Mouse (Mus musculus) limb, embryonic 11.5 days (tissue): ENCODE data around the gene Tsc1. TPM values are rescaled to one million over a fixed set of nuclear protein-coding genes. Genes with fewer than 3 reads are reported as not detected.
A peak's percentile ranks its signal among the peaks of the same experiment; 100 is the strongest.

Experiments
- ATAC-seq: fragments of 200-750 bp; cut with Nextera tagmentation; 2 replicates; pipeline ENCODE4 v1.8.0; 2017; ENCODE audit warnings: low read depth; ENCODE audit not compliant: insufficient number of reproducible peaks, low FRiP score, low TSS enrichment
- DNase-seq: peaks from one replicate; pipeline ENCODE4 v3.0.0-alpha.2; 2015; ENCODE audit warnings: low spot score
- H3K27ac ChIP-seq: fragments of 300-500 bp; sonication (generic); replicated peaks from 2 replicates; pipeline ENCODE4 v1.5.1; 2014; ENCODE audit warnings: low read depth, mild to moderate bottlenecking, low read length
- H3K27me3 ChIP-seq: fragments of 300-500 bp; sonication (generic); 2 replicates; pipeline ENCODE4 v1.6.1; 2014; ENCODE audit warnings: mild to moderate bottlenecking, low read length, mixed read lengths; ENCODE audit not compliant: control insufficient read depth, insufficient read depth
- H3K36me3 ChIP-seq: fragments of 300-500 bp; sonication (generic); 2 replicates; pipeline ENCODE4 v1.6.1; 2014; ENCODE audit warnings: mild to moderate bottlenecking, low read length, moderate library complexity, mixed read lengths; ENCODE audit not compliant: control insufficient read depth, insufficient read depth
- H3K4me1 ChIP-seq: fragments of 300-500 bp; sonication (generic); 2 replicates; pipeline ENCODE4 v1.6.1; 2014; ENCODE audit warnings: low read length, mixed read lengths; ENCODE audit not compliant: control insufficient read depth, insufficient read depth
- H3K4me2 ChIP-seq: fragments of 300-500 bp; sonication (generic); 2 replicates; pipeline ENCODE4 v1.6.1; 2014; ENCODE audit warnings: low read depth, mild to moderate bottlenecking, moderate library complexity; ENCODE audit not compliant: severe bottlenecking
- H3K4me3 ChIP-seq: fragments of 300-500 bp; sonication (generic); 2 replicates; pipeline ENCODE4 v1.5.1; 2014; ENCODE audit warnings: low read depth, low read length
- H3K9ac ChIP-seq: fragments of 300-500 bp; sonication (generic); 2 replicates; pipeline ENCODE4 v1.6.1; 2014; ENCODE audit warnings: mild to moderate bottlenecking, low read length
- H3K9me3 ChIP-seq: fragments of 300-500 bp; sonication (generic); 2 replicates; pipeline ENCODE4 v1.6.1; 2016; ENCODE audit warnings: low read length; ENCODE audit not compliant: control insufficient read depth
- WGBS: fragments of 180-500 bp; shearing (Covaris S2); extraction: QIAGEN DNeasy Blood & Tissue Kit; methylation state at CpG from one replicate; pipeline ENCODE4 v1.1.7; 2014; 5-methylcytosine and 5-hydroxymethylcytosine counted together
- polyA plus RNA-seq: library from polyadenylated mRNA; unstranded; fragments of >200 nt; fragmentation: Nextera tagmentation; extraction: Ambion mirVana; gene quantifications from 2 replicates; pipeline ENCODE4 v1.2.1, GENCODE M21; 2014

Tsc1 gene
- 23.2 and 23.6 TPM in 2 replicates for polyA plus RNA-seq

GRCm38 (mm10) chr2:28640461-28641424 is at the start of gene Tsc1:
TSS of gene Tsc1 (plus strand) at chr2:28641228.
- peak; percentile 91 for ATAC-seq
- H3K4me2 ChIP-seq = peak within 1 kb of the TSS; percentile 57
- H3K36me3 ChIP-seq = no peaks in the 10 kb centered on the region
- no peaks in the 10 kb centered on the region for H3K9me3 ChIP-seq
- H3K27ac ChIP-seq = peak within 1 kb of the TSS; percentile 85
- peak; percentile 96 for DNase-seq
- 2% methylated on average over 47 of the region's 47 CpGs for WGBS
- H3K4me1 ChIP-seq = peaks cover 7% of the 10 kb centered on the region
- peak within 1 kb of the TSS; percentile 100 for H3K4me3 ChIP-seq
- H3K27me3 ChIP-seq = no peaks in the 10 kb centered on the region
- H3K9ac ChIP-seq = peak within 1 kb of the TSS; percentile 88

DNA sequence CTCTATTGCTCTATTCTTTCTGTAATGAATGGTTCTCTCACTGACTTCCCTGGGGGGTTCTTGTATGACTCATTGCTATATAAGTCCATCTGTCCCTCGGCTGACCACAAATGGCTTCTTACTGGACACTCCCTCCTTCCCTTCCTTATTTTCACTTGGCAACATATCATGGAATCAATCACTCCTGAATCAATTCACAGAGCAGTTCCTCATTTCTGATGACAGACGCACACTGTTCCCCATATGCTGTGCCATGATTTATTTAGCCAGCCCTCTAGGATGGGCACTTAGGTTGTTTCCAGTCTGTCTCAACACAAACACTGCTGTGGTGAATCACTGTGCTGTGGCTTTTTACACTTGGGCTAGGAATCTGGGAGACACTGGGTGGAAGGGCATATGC is 49.5 kb upstream of the Tsc1 start:
- no peaks in the 10 kb centered on the region for H3K27me3 ChIP-seq
- H3K4me2 ChIP-seq = no peak overlapping the region
- 77% methylated on average over 2 of the region's 2 CpGs for WGBS
- no peaks in the 10 kb centered on the region for H3K36me3 ChIP-seq
- no peak for ATAC-seq
- no peaks in the 10 kb centered on the region for H3K4me1 ChIP-seq
- H3K27ac ChIP-seq = no peak overlapping the region
- H3K9me3 ChIP-seq = no peaks in the 10 kb centered on the region
- no peak overlapping the region for H3K4me3 ChIP-seq
- no peak for DNase-seq
- H3K9ac ChIP-seq = no peak overlapping the region

- 8% methylated on average over 15 of the region's 15 CpGs for WGBS
Observed at GRCm38 (mm10) chr2:28592809-28593208, 48.2 kb upstream of the Tsc1 start.

DNA sequence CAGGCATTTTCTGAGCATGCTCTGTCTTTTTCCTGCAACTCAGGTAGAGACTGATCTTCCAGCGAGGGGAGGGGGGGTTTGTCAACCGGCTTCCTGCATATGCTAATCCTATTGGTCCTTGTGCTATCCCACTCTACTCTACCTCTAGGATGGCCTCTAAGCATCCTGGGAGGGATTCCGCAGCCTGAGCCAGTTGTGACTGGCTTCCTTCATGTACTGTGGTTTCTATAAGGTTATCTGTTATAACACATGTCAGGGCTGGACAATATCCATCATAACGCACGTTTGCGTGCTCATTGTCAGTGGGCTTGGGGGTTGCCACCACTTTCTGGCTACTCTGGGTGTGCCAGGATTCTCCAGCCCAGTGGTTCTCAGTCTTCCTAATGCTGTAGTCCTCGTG is 45.0 kb upstream of the Tsc1 start:
- no peak for ATAC-seq
- no peaks in the 10 kb centered on the region for H3K27me3 ChIP-seq
- 86% methylated on average over 7 of the region's 7 CpGs for WGBS
- no peak overlapping the region for H3K9ac ChIP-seq
- no peaks in the 10 kb centered on the region for H3K4me1 ChIP-seq
- H3K36me3 ChIP-seq = no peaks in the 10 kb centered on the region
- no peaks in the 10 kb centered on the region for H3K9me3 ChIP-seq
- DNase-seq = no peak
- no peak overlapping the region for H3K27ac ChIP-seq
- H3K4me2 ChIP-seq = no peak overlapping the region
- H3K4me3 ChIP-seq = no peak overlapping the region

More at GRCm38 (mm10) chr2:28592809-28593208, 48.2 kb upstream of the Tsc1 start:
- Histone ChIP-seq H3K9ac (no peak overlapping the region), H3K4me1 (no peaks in the 10 kb centered on the region), H3K9me3 (no peaks in the 10 kb centered on the region), H3K36me3 (no peaks in the 10 kb centered on the region), H3K4me3 (no peak overlapping the region), H3K27me3 (no peaks in the 10 kb centered on the region), H3K27ac (no peak overlapping the region), H3K4me2 (no peak overlapping the region)
- ATAC-seq (no peak), DNase-seq (peak; percentile 79)

- no peak overlapping the region for H3K4me2 ChIP-seq
- H3K9me3 ChIP-seq = no peaks in the 10 kb centered on the region
- no peak overlapping the region for H3K9ac ChIP-seq
- ATAC-seq (no peak), DNase-seq (no peak)
- H3K36me3 ChIP-seq = no peaks in the 10 kb centered on the region
- H3K27ac ChIP-seq = no peak overlapping the region
- H3K4me3 ChIP-seq = no peak overlapping the region
- no peaks in the 10 kb centered on the region for H3K27me3 ChIP-seq
- H3K4me1 ChIP-seq = no peaks in the 10 kb centered on the region
- 88% methylated on average over 7 of the region's 7 CpGs for WGBS
Observed at GRCm38 (mm10) chr2:28596998-28597397, 44.0 kb upstream of the Tsc1 start.

- Histone ChIP-seq H3K9me3 (no peaks in the 10 kb centered on the region), H3K27me3 (no peaks in the 10 kb centered on the region), H3K4me2 (no peak overlapping the region), H3K4me1 (no peaks in the 10 kb centered on the region), H3K36me3 (no peaks in the 10 kb centered on the region), H3K4me3 (no peak overlapping the region), H3K9ac (no peak overlapping the region), H3K27ac (no peak overlapping the region)
- DNase-seq (no peak), ATAC-seq (no peak)
- WGBS = 77% methylated on average over 7 of the region's 7 CpGs
Observed at GRCm38 (mm10) chr2:28597733-28598547, 43.1 kb upstream of the Tsc1 start.

DNA sequence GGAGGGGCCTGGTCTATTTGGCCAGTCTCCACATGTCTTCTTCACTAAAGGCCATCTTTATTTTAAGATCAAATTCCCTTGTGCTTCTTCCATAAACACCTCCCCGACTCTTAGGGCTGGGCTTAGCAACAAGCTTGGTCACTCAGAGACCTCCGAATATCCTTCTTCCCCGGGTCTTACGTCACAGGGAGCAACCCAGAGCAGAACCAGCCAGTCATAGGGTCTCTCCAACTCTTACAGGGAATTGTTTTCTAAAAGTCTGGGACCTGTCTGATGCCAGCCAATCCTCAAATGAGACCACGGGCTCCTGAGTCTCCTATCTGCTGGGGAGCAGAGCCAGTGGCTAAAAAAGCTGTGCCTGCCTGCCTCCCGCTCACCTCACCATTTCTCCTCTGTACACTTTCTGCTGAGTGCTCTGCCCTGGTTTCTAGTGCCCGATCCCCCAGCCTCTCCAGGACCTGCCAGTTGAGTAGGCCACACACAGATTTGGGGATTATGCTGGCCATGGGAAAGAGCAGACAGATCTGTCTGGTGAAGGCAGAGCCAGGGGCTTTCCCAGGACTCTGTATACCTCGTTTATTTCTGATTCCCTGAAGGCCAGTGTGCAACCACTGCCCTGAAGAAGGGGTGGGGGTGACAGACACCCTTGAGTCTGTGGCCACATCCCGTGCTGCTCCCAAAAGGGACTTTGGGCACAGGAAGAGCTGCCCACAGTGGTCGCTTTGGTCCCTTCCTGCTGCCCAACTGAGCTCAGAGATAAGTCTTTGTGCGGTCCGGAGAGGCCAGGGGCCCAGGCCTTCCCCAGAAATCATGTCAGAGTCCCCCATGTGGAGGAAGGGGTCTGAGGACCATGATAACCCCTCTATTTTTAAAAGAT is 42.1 kb upstream of the Tsc1 start:
- no peaks in the 10 kb centered on the region for H3K4me1 ChIP-seq
- H3K9me3 ChIP-seq = no peaks in the 10 kb centered on the region
- ATAC-seq = no peak
- no peak overlapping the region for H3K9ac ChIP-seq
- no peak for DNase-seq
- H3K36me3 ChIP-seq = no peaks in the 10 kb centered on the region
- H3K4me3 ChIP-seq = no peak overlapping the region
- 75% methylated on average over 12 of the region's 12 CpGs for WGBS
- H3K27me3 ChIP-seq = no peaks in the 10 kb centered on the region
- no peak overlapping the region for H3K27ac ChIP-seq
- H3K4me2 ChIP-seq = no peak overlapping the region

DNA sequence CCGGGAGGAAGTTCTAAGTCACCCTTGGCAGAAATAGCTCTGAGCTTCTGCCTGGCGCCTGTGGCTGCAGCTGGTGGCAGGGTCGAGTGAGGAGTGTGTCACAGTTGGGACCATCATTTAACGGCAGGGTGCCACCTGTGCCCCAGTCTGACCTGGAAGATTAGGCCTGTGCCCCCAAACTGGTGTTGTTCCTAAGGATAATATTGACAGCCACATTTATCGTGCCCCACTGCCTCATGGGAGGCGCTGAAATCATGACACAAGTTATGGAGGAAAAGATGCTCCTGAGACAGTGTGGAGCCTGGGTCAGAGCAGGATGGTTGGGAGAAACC is 41.5 kb upstream of the Tsc1 start:
- Histone ChIP-seq H3K4me1 (no peaks in the 10 kb centered on the region), H3K4me3 (no peak overlapping the region), H3K4me2 (no peak overlapping the region), H3K27me3 (no peaks in the 10 kb centered on the region), H3K9me3 (no peaks in the 10 kb centered on the region), H3K9ac (no peak overlapping the region), H3K36me3 (no peaks in the 10 kb centered on the region), H3K27ac (no peak overlapping the region)
- DNase-seq (no peak), ATAC-seq (no peak)
- WGBS = 77% methylated on average over 6 of the region's 6 CpGs
